In genomic region chr12:32953596-32954215, GRCm38 (mm10) we compare ENCODE assay signal across 8 mouse cellular contexts. TPM values are rescaled to one million over a fixed set of nuclear protein-coding genes. Genes with fewer than 3 reads are reported as not detected.
DNase-seq lines count a peak whose midpoint lies in the region; ATAC-seq and TF ChIP-seq lines count a peak whose summit lies in the region.

Gene Sypl, plus strand, starts transcription at chr12:32953891.

- TF ChIP-seq CTCF in Patski (IDR thresholded peaks at IDR 0.05) = no peak

- H3K9ac ChIP-seq in hindbrain, embryonic 13.5 days = peak within 1 kb of the TSS; percentile 91

- peak within 1 kb of the TSS; percentile 76 for H3K4me3 ChIP-seq in hindbrain, embryonic 13.5 days

- POLR2A ChIA-PET in Patski (lab: Charles Lee) = interaction anchor here (0.8 kb wide), 1 partner anchor 226 kb away, joined by 3 read pairs; no protein-coding TSS in a partner anchor

- H3K4me2 ChIP-seq in hindbrain, embryonic 13.5 days = peak within 1 kb of the TSS; percentile 68

- DNase-seq in Patski (ENCODE audit: low read depth, low spot score) = peak; percentile 68
- DNase-seq in cerebellum, postnatal 14 days = peak; percentile 94 to 97
- peak; percentile 89 to 93 for DNase-seq in frontal cortex, postnatal 14 days (ENCODE audit: low spot score in 2 of 2)
- peak; percentile 80 to 92 for DNase-seq in layer of hippocampus, postnatal 25 days (ENCODE audit: extremely low spot score in 1 of 2, low spot score in 1 of 2)
- DNase-seq in lung, postnatal 25 days (ENCODE audit: low spot score) = peak; percentile 98
- peak; percentile 99 for DNase-seq in retina, embryonic 14.5 days (ENCODE audit: low spot score)
- DNase-seq in thymus, postnatal 4 days = peak; percentile 95

- peak; percentile 99 for ATAC-seq in Patski
- peak; percentile 97 for ATAC-seq in hindbrain, embryonic 13.5 days (ENCODE audit: low FRiP score)

- H3K36me3 ChIP-seq in hindbrain, embryonic 13.5 days = no peaks in the 10 kb centered on the region

- CTCF ChIA-PET in Patski (lab: Charles Lee) = interaction anchor here (1.6 to 2.6 kb wide), 5 partner anchors 17 to 73 kb away, joined by 3 to 15 read pairs (median 7); no protein-coding TSS in a partner anchor

- no peaks in the 10 kb centered on the region for H3K27me3 ChIP-seq in Patski
- H3K27me3 ChIP-seq in hindbrain, embryonic 13.5 days = no peaks in the 10 kb centered on the region

- H3K4me1 ChIP-seq in hindbrain, embryonic 13.5 days (replicated peaks) = peaks cover 30% of the 10 kb centered on the region

- H3K9me3 ChIP-seq in hindbrain, embryonic 13.5 days = no peaks in the 10 kb centered on the region

- H3K27ac ChIP-seq in hindbrain, embryonic 13.5 days = peak within 1 kb of the TSS; percentile 98

- under 1% methylated on average over 23 of the region's 52 CpGs for WGBS in hindbrain, embryonic 13.5 days

- in situ Hi-C loops in Patski (cut with MboI; ENCODE audit: low pct_unique_long_range_greater_than_20kb) = no loop called here

RNA-seq across cellular contexts. Expression of gene Sypl, which starts in this region (rescaled TPM):
- 92.5 TPM for polyA plus RNA-seq in Patski (2021)
- polyA plus RNA-seq in hindbrain, embryonic 13.5 days (2015; fragmentation: Nextera tagmentation; extraction: Ambion mirVana) = 39.2 and 45.3 TPM in 2 replicates
- 10 to 100 TPM; 41.2 to 44.4 TPM for total RNA-seq in layer of hippocampus, postnatal 25 days (2021)

Comparison
In these comparisons a context has a peak if more than half of its experiments do, and no peak if none do; other contexts are left out.
1. Peak in every context shown above with its lines: DNase-seq, ATAC-seq, H3K4me3 ChIP-seq and H3K27ac ChIP-seq.